ENCODE assay signal across 10 mouse cellular contexts in genomic region chr11:116145481-116146293, GRCm38 (mm10). TPM values are rescaled to one million over a fixed set of nuclear protein-coding genes. Genes with fewer than 3 reads are reported as not detected.
A peak's percentile ranks its signal among the peaks of the same experiment; 100 is the strongest.
DNase-seq lines count a peak whose midpoint lies in the region; ATAC-seq and TF ChIP-seq lines count a peak whose summit lies in the region.
"Had no signal": no experiment of that assay in that cellular context is flagged by ENCODE, and none has a peak within 500 bp of the region (broad histone marks: within the 10 kb centered on the region; RNA-seq: fewer than 3 reads in every experiment).

No protein-coding gene starts in this region.

- peak; percentile 40 for DNase-seq in kidney, adult 18-20 months
- DNase-seq in kidney, postnatal 4 days: no peak
- no peak for DNase-seq in Patski (ENCODE audit: low read depth, low spot score)
- DNase-seq in cerebellum, postnatal 14 days: peak; percentile 71 to 73
- DNase-seq in liver, embryonic 13.5 days: no peak
- no peak for DNase-seq in adrenal gland, postnatal 25 days
- no peak for DNase-seq in B cell, adult 2 months

- no peak overlapping the region for H3K4me2 ChIP-seq in liver, embryonic 13.5 days

- CTCF ChIA-PET in Patski (lab: Charles Lee): no interaction called here

- no peak for TF ChIP-seq CTCF in Patski (IDR thresholded peaks at IDR 0.05)

- ATAC-seq in Patski: peak; percentile 1
- no peak for ATAC-seq in liver, embryonic 13.5 days (ENCODE audit: low read depth)
- ATAC-seq in erythroblast, adult 5-6 weeks (replicated peaks; ENCODE audit: low FRiP score, poor library complexity, severe bottlenecking): no peak

- H3K27ac ChIP-seq in liver, embryonic 13.5 days: peak overlapping the region; percentile 89
- H3K27ac ChIP-seq: heart, adult 2 months had no signal

- POLR2A ChIA-PET in Patski (lab: Charles Lee): interaction anchor here (0.9 to 1.6 kb wide), 3 partner anchors 11 to 73 kb away, joined by 3 to 4 read pairs (median 3); partner anchors contain the start of gene Trim65

- peaks cover 49% of the 10 kb centered on the region for H3K4me1 ChIP-seq in liver, embryonic 13.5 days (replicated peaks)

- 77% methylated on average over 18 of the region's 18 CpGs for WGBS in liver, embryonic 13.5 days (ENCODE audit: insufficient replicate concordance)

- H3K4me3 ChIP-seq in liver, embryonic 13.5 days (replicated peaks): no peak overlapping the region
- H3K4me3 ChIP-seq: erythroblast, embryonic 14.5 days; heart, adult 2 months had no signal

- H3K36me3 ChIP-seq in liver, embryonic 13.5 days: peaks cover 63% of the 10 kb centered on the region

- H3K27me3 ChIP-seq in Patski: no peaks in the 10 kb centered on the region
- no peaks in the 10 kb centered on the region for H3K27me3 ChIP-seq in liver, embryonic 13.5 days

- H3K9ac ChIP-seq in liver, embryonic 13.5 days: no peak overlapping the region

- no peaks in the 10 kb centered on the region for H3K9me3 ChIP-seq in liver, embryonic 13.5 days (replicated peaks)

- in situ Hi-C loops in Patski (cut with MboI; ENCODE audit: low pct_unique_long_range_greater_than_20kb): loop anchor here (5.0 kb wide), 1 partner anchor 72 kb away; no protein-coding TSS in a partner anchor

RNA-seq across cellular contexts. Expression of gene Mrpl38, which starts 7.0 kb away (rescaled TPM):
- polyA plus RNA-seq in Patski (2021): 89.7 TPM
- 66.6 and 70.9 TPM in 2 replicates for polyA plus RNA-seq in liver, embryonic 13.5 days (2015; fragmentation: Nextera tagmentation; extraction: Ambion mirVana)
- total RNA-seq in adrenal gland, postnatal 25 days (2021): 86.5 and 103 TPM in 2 replicates
- 10.0 and 19.8 TPM in 2 replicates for total RNA-seq in erythroblast, adult 5-6 weeks (2015; ENCODE audit: low replicate concordance)
- total RNA-seq in erythroblast, adult 5-6 weeks (2017; ENCODE audit: low replicate concordance): 5.2 and 6.7 TPM in 2 replicates

RNA-seq across cellular contexts. Expression of gene Trim65, which starts 14.8 kb away (rescaled TPM):
- polyA plus RNA-seq in Patski (2021): 10.1 TPM
- polyA plus RNA-seq in liver, embryonic 13.5 days (2015; fragmentation: Nextera tagmentation; extraction: Ambion mirVana): 1.1 and 1.4 TPM in 2 replicates
- total RNA-seq in adrenal gland, postnatal 25 days (2021): 12.2 and 12.9 TPM in 2 replicates
- total RNA-seq in erythroblast, adult 5-6 weeks (2015; ENCODE audit: low replicate concordance): 0.38 and 2.3 TPM in 2 replicates
- total RNA-seq in erythroblast, adult 5-6 weeks (2017; ENCODE audit: low replicate concordance): 0.28 and 3.3 TPM in 2 replicates

RNA-seq across cellular contexts. Expression of gene Trim47, which starts 18.7 kb away (rescaled TPM):
- polyA plus RNA-seq in Patski (2021): 76.1 TPM
- polyA plus RNA-seq in liver, embryonic 13.5 days (2015; fragmentation: Nextera tagmentation; extraction: Ambion mirVana): 3.7 and 4.0 TPM in 2 replicates
- 17.1 and 20.2 TPM in 2 replicates for total RNA-seq in adrenal gland, postnatal 25 days (2021)
- total RNA-seq in erythroblast, adult 5-6 weeks (2015; ENCODE audit: low replicate concordance): 1.0 and 2.5 TPM in 2 replicates
- total RNA-seq in erythroblast, adult 5-6 weeks (2017; ENCODE audit: low replicate concordance): 1.3 TPM in 1 of 2 replicates, not detected in the other

RNA-seq across cellular contexts. Expression of gene Fbf1, which starts 22.3 kb away (rescaled TPM):
- polyA plus RNA-seq in Patski (2021): 49.2 TPM
- 7.0 and 9.0 TPM in 2 replicates for polyA plus RNA-seq in liver, embryonic 13.5 days (2015; fragmentation: Nextera tagmentation; extraction: Ambion mirVana)
- 47.4 and 53.0 TPM in 2 replicates for total RNA-seq in adrenal gland, postnatal 25 days (2021)
- 6.1 and 14.6 TPM in 2 replicates for total RNA-seq in erythroblast, adult 5-6 weeks (2015; ENCODE audit: low replicate concordance)
- total RNA-seq in erythroblast, adult 5-6 weeks (2017; ENCODE audit: low replicate concordance): 6.0 and 6.7 TPM in 2 replicates

RNA-seq across cellular contexts. Expression of gene Ten1, which starts 53.0 kb away (rescaled TPM):
- polyA plus RNA-seq in Patski (2021): 53.6 TPM
- polyA plus RNA-seq in liver, embryonic 13.5 days (2015; fragmentation: Nextera tagmentation; extraction: Ambion mirVana): 35.2 and 38.4 TPM in 2 replicates
- 21.5 and 27.1 TPM in 2 replicates for total RNA-seq in adrenal gland, postnatal 25 days (2021)
- total RNA-seq in erythroblast, adult 5-6 weeks (2015; ENCODE audit: low replicate concordance): 10.4 and 14.4 TPM in 2 replicates
- total RNA-seq in erythroblast, adult 5-6 weeks (2017; ENCODE audit: low replicate concordance): 2.7 and 6.4 TPM in 2 replicates

Comparison
In these comparisons a context has a peak if more than half of its experiments do, and no peak if none do; other contexts are left out.
1. DNase-seq: peak in kidney, adult 18-20 months (single experiment) and cerebellum, postnatal 14 days (2 of 2); none in kidney, postnatal 4 days (0 of 2), Patski (single experiment), liver, embryonic 13.5 days (single experiment), adrenal gland, postnatal 25 days (single experiment) and B cell, adult 2 months (0 of 2).